Mouse (Mus musculus) forebrain, embryonic 13.5 days (tissue): ENCODE results near the gene Mgrn1. TPM values are rescaled to one million over a fixed set of nuclear protein-coding genes. Genes with fewer than 3 reads are reported as not detected.
A peak's percentile ranks its signal among the peaks of the same experiment; 100 is the strongest.

ENCODE experiments used
- ATAC-seq: fragments of 200-750 bp; cut with Nextera tagmentation; 2 replicates; pipeline ENCODE4 v1.8.0; 2017
- H3K27ac ChIP-seq: fragments of 300-500 bp; sonication (generic); 2 replicates; pipeline ENCODE4 v1.5.1; 2015; ENCODE audit warnings: inconsistent platforms, mild to moderate bottlenecking, moderate library complexity
- H3K27me3 ChIP-seq: fragments of 300-500 bp; sonication (generic); 2 replicates; pipeline ENCODE4 v1.6.1; 2015; ENCODE audit warnings: mild to moderate bottlenecking, inconsistent platforms
- H3K36me3 ChIP-seq: fragments of 300-500 bp; sonication (generic); 2 replicates; pipeline ENCODE4 v1.6.1; 2015; ENCODE audit warnings: mild to moderate bottlenecking, inconsistent platforms; ENCODE audit not compliant: poor library complexity, severe bottlenecking
- H3K4me1 ChIP-seq: fragments of 300-500 bp; sonication (generic); 2 replicates; pipeline ENCODE4 v1.6.1; 2015; ENCODE audit warnings: inconsistent platforms
- H3K4me2 ChIP-seq: fragments of 300-500 bp; sonication (generic); 2 replicates; pipeline ENCODE4 v1.6.1; 2015; ENCODE audit warnings: inconsistent platforms, mild to moderate bottlenecking, moderate library complexity
- H3K4me3 ChIP-seq: fragments of 300-500 bp; sonication (generic); 2 replicates; pipeline ENCODE4 v1.5.1; 2015; ENCODE audit warnings: mild to moderate bottlenecking, inconsistent platforms
- H3K9ac ChIP-seq: fragments of 300-500 bp; sonication (generic); 2 replicates; pipeline ENCODE4 v1.6.1; 2015; ENCODE audit warnings: mild to moderate bottlenecking, inconsistent platforms
- H3K9me3 ChIP-seq: fragments of 300-500 bp; sonication (generic); replicated peaks from 2 replicates; pipeline ENCODE4 v1.6.1; 2016; ENCODE audit warnings: inconsistent platforms
- WGBS: fragments of 180-500 bp; shearing (Covaris S2); methylation state at CpG from one replicate; pipeline ENCODE4 v1.1.7; 2015; 5-methylcytosine and 5-hydroxymethylcytosine counted together
- polyA plus RNA-seq: library from polyadenylated mRNA; unstranded; fragments of >200 nt; fragmentation: Nextera tagmentation; extraction: Ambion mirVana; gene quantifications from 2 replicates; pipeline ENCODE4 v1.2.1, GENCODE M21; 2015

The Mgrn1 gene
- polyA plus RNA-seq, 1 experiment from 2014 or later: 79.0 TPM

DNA sequence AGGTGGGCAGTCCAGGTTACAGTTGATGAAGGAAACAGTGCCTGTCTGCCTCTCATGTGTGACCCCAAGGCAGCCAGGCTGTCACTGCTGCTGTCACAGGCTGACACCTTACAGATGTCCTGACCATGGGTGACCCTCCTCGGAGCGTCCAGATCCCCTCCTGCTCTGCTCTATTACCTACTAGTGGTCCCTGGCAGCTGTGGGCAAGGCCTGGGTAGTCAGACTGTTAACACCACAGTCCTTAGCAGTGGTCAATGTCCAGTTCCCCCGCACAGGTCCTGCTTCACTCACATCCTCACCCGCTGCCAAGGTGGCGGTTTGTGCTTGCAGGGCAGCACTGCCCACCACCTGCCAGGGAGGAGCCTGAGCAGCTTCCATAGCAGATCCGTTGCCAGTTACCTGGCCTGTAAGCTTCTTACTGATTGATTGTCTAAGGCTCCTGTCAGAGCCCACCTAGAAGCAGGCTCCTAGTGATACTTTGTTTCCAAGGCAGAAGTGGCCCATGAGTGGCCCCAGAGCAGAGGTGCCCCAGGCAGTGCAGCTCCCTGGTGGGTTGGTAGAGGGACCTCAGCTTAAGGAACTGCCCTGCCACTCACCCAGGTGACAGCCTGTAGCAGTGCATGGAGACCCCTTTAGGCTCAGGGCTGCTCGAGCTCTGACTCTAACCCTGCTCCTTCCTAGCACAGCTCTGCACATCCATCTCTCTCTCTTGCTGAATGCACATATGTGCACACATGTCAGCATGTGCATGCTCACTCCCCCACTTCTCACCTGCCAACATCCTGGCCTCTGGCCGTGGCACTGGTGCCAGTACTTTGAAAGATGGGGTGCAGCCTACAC, 51.5 kb downstream of the Mgrn1 start:
- H3K27me3 ChIP-seq: no peaks in the 10 kb centered on the region
- H3K4me3 ChIP-seq: no peak overlapping the region
- H3K9me3 ChIP-seq: no peaks in the 10 kb centered on the region
- no peak overlapping the region for H3K27ac ChIP-seq
- ATAC-seq: no peak
- no peak overlapping the region for H3K9ac ChIP-seq
- peaks cover 17% of the 10 kb centered on the region for H3K4me1 ChIP-seq
- H3K4me2 ChIP-seq: no peak overlapping the region
- WGBS: 93% methylated on average over 8 of the region's 8 CpGs
- H3K36me3 ChIP-seq: peaks cover 78% of the 10 kb centered on the region

DNA sequence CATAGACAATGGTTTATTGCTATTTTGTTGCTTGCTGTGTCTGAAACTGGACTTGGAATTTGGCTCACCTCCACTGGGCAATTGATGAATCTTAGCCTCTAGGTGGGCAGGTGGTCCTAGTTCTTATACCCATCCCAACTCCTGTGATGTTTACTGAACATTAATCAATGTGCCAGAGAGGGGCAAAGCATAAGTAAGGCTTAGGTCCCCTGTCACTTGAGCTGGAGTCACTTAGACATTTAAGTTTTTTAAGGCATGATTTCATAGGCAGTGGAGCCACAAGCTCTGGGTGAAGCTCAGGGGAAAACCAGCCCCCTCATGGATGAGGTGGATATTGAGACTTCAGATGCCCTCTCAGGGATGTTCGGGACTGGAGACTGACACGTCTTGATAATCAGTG, 52.4 kb downstream of the Mgrn1 start, which contains the start of gene Nudt16l1:
Nudt16l1 (plus strand) TSS at position 301 of the 400 bp plus-strand sequence.
- Histone ChIP-seq H3K4me1 (peaks cover 17% of the 10 kb centered on the region), H3K9ac (peak within 1 kb of the TSS; percentile 97), H3K27me3 (no peaks in the 10 kb centered on the region), H3K27ac (peak within 1 kb of the TSS; percentile 70), H3K36me3 (peaks cover 78% of the 10 kb centered on the region), H3K4me2 (peak within 1 kb of the TSS; percentile 96), H3K4me3 (peak within 1 kb of the TSS; percentile 94), H3K9me3 (no peaks in the 10 kb centered on the region)
- WGBS: 8% methylated on average over 2 of the region's 2 CpGs
- 0 out of 2 replicates have a peak, but pooled peaks have one; percentile 9 for ATAC-seq

DNA sequence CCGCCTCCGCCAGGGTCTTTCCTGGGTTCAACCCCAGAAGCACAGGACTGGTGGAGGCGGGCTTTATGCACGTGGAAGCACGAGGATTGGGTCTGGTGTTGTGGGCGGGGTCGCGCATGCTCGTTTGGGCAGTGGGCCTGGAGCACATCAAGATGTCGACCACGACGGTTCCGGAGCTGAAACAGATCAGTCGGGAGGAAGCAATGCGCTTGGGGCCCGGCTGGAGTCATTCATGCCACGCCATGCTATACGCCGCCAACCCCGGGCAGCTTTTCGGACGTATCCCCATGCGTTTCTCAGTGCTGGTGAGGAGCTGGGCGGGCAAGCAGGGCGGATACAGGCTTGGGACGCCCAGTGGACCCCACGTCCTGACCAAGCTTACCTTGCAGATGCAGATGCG, 52.9 kb downstream of the Mgrn1 start:
- Histone ChIP-seq H3K36me3 (peaks cover 78% of the 10 kb centered on the region), H3K4me3 (peak overlapping the region; percentile 94), H3K27ac (peak overlapping the region; percentile 70), H3K9ac (peak overlapping the region; percentile 97), H3K27me3 (no peaks in the 10 kb centered on the region), H3K4me1 (peaks cover 17% of the 10 kb centered on the region), H3K4me2 (peak overlapping the region; percentile 96), H3K9me3 (no peaks in the 10 kb centered on the region)
- 0% methylated on average over 28 of the region's 28 CpGs for WGBS
- peak; percentile 98 for ATAC-seq

DNA sequence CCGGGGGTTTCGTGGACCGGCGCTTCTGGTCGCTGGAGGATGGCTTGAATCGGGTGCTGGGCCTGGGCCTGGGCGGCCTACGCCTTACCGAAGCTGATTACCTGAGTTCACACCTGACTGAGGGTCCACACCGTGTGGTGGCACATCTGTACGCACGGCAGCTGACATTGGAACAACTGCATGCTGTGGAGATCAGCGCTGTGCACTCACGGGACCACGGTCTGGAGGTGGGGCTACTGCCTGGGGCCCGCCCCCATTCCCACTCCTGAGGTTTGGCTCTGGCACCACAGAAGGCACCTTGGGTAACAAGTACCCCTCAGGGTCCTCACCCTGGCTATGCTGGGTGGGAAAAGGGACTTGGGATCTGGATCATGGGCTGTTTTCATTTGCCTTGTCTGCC, 53.4 kb downstream of the Mgrn1 start:
- peak overlapping the region; percentile 96 for H3K4me2 ChIP-seq
- H3K36me3 ChIP-seq: peaks cover 78% of the 10 kb centered on the region
- peak; percentile 70 for ATAC-seq
- peak overlapping the region; percentile 70 for H3K27ac ChIP-seq
- peak overlapping the region; percentile 94 for H3K4me3 ChIP-seq
- WGBS: 1% methylated on average over 16 of the region's 16 CpGs
- no peaks in the 10 kb centered on the region for H3K27me3 ChIP-seq
- no peaks in the 10 kb centered on the region for H3K9me3 ChIP-seq
- peaks cover 17% of the 10 kb centered on the region for H3K4me1 ChIP-seq
- H3K9ac ChIP-seq: peak overlapping the region; percentile 97

DNA sequence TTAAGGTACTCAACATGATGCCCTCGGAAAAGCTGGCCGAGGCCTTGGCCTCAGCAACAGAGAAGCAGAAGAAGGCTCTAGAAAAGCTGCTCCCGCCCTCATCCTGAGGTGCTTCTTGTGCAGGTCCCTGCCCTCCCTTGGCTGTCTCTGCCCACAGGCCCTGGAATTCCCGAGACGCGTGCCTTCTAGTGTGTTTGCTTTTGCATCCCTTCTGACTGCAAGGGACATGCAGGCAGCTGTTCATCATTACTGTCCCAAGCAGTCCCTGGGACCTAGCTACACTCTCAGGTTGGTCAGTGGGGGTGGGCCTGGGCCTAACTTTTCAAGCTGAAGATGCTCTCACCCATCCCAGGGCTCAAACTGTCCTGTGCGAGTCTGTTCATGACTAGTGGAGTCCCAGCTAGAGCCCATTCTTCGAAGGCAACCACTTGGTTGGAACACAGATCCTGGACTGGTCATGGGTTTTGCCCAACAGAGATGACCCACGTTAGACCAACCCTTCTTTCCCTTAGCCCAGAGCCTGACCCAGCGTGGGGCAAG, 54.3 kb downstream of the Mgrn1 start:
- Histone ChIP-seq H3K4me3 (peak overlapping the region; percentile 94; the same call in 1 of the 2 replicates), H3K4me1 (peaks cover 17% of the 10 kb centered on the region), H3K9me3 (no peaks in the 10 kb centered on the region), H3K4me2 (peak overlapping the region; percentile 96), H3K27ac (no peak overlapping the region), H3K9ac (peak overlapping the region; percentile 97; the same call in 1 of the 2 replicates), H3K27me3 (no peaks in the 10 kb centered on the region), H3K36me3 (peaks cover 78% of the 10 kb centered on the region)
- ATAC-seq: no peak
- WGBS: 93% methylated on average over 10 of the region's 10 CpGs

DNA sequence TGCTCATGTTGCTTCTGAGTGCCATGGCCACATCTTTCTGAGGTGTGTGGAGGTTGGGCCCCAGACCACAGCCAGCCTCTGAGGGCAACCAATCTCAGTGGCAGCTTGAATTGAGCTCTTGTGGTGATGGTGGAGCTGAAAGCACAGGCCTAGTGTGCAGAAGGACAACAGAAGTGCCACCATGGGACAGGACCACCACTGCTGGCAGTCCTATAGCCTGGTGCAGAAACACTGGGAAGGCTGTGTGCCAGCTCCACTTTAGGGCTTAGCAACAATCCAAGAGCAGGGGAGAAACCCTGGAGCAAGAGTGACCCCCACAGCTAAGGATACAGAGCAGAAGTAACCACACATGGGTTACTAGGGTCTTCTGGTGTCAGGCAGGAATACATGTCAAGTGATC, 55.0 kb downstream of the Mgrn1 start:
- no peaks in the 10 kb centered on the region for H3K27me3 ChIP-seq
- ATAC-seq: no peak
- H3K27ac ChIP-seq: no peak overlapping the region
- H3K4me2 ChIP-seq: no peak overlapping the region
- H3K36me3 ChIP-seq: peaks cover 77% of the 10 kb centered on the region
- H3K9me3 ChIP-seq: no peaks in the 10 kb centered on the region
- no peak overlapping the region for H3K9ac ChIP-seq
- peaks cover 17% of the 10 kb centered on the region for H3K4me1 ChIP-seq
- H3K4me3 ChIP-seq: no peak overlapping the region

DNA sequence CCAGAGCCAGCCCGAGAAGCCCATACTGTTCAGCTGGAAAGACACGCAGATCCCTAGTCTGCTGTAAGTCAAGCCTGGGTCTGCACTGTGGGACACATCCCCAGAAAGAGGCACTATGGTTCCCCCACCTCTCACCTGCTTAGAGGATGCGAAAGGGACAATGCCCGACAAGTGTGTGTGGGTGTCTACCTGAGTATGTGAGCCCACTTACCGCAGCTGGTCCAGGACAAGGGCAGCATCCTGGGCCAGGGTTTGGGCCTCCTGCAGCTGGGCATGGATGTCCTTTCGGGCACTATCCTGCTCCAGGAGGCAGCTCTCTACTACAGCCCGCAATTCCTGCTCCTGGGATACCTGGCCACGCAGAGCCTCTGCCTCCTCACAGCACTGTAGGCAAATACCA, 56.8 kb downstream of the Mgrn1 start:
- H3K4me1 ChIP-seq: peaks cover 17% of the 10 kb centered on the region
- no peaks in the 10 kb centered on the region for H3K27me3 ChIP-seq
- no peak overlapping the region for H3K27ac ChIP-seq
- no peaks in the 10 kb centered on the region for H3K9me3 ChIP-seq
- WGBS: 95% methylated on average over 8 of the region's 8 CpGs
- peaks cover 77% of the 10 kb centered on the region for H3K36me3 ChIP-seq
- H3K9ac ChIP-seq: no peak overlapping the region
- no peak overlapping the region for H3K4me3 ChIP-seq
- ATAC-seq: no peak
- H3K4me2 ChIP-seq: no peak overlapping the region

DNA sequence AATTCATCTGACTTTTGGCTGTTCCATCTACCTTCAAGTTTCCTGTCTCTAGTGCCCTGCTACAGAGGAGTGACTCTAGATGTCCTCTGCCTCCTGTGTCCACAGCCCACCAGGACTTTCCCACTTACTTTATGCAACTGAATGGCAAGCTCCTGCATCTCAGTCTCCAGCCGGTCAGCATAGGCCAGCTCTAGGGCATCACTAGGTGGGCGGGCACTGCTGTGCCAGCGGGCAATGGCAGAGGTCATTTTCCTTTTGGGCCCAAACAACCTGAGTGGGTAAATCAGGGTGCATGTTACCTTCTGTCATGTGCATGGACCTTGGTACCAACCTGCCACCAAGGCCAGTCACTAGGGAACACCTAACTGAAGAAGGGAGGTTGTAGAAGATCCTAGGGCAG, 57.4 kb downstream of the Mgrn1 start:
- H3K9ac ChIP-seq: no peak overlapping the region
- 94% methylated on average over 3 of the region's 3 CpGs for WGBS
- no peak overlapping the region for H3K4me2 ChIP-seq
- ATAC-seq: no peak
- no peak overlapping the region for H3K27ac ChIP-seq
- no peaks in the 10 kb centered on the region for H3K27me3 ChIP-seq
- H3K4me3 ChIP-seq: no peak overlapping the region
- no peaks in the 10 kb centered on the region for H3K9me3 ChIP-seq
- peaks cover 81% of the 10 kb centered on the region for H3K36me3 ChIP-seq
- peaks cover 14% of the 10 kb centered on the region for H3K4me1 ChIP-seq

DNA sequence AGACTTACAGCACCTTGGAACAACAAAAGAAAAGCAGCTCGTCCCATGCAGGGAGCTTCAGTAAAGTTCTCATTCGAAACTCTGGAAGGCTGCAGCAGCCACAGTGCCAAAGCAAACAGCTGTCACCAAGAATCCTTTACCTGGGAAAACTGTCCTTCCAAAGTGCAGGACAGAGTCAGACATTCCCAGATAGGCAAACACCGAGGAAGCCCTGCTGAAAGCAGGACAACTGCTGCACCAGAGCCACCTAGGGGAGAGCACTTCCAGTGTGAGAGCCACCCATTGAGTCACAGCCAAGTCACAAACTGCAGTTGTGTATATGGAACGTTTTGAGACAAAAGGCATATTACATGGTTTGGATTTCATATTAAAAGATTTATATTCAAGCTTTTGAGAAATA, 59.4 kb downstream of the Mgrn1 start:
- H3K27ac ChIP-seq: no peak overlapping the region
- peaks cover 90% of the 10 kb centered on the region for H3K36me3 ChIP-seq
- no peak overlapping the region for H3K9ac ChIP-seq
- H3K27me3 ChIP-seq: no peaks in the 10 kb centered on the region
- H3K9me3 ChIP-seq: no peaks in the 10 kb centered on the region
- H3K4me2 ChIP-seq: no peak overlapping the region
- no peak overlapping the region for H3K4me3 ChIP-seq
- 83% methylated on average over 4 of the region's 4 CpGs for WGBS
- ATAC-seq: no peak
- peaks cover 1% of the 10 kb centered on the region; the same call in 1 of the 2 replicates for H3K4me1 ChIP-seq

DNA sequence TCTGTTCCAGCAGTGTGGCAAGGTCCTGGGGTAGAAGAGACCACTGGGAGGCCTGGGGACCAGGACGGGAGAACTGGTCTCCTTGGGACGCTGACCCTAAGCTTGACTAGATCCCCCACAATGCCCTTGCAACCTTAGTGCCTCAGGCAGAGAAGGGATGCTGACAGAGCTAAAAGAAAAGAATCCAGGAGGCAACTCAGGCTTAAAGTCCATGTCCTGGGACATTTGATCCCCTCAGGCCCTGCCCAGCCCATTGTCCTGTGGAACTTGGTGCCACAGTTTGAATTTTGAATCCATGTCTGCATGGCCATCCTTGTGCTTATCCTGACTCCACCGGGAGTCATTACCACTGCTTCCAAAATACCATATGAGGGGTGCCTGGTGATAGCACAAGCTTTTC, 60.1 kb downstream of the Mgrn1 start:
- no peaks in the 10 kb centered on the region for H3K4me1 ChIP-seq
- no peak overlapping the region for H3K27ac ChIP-seq
- no peak for ATAC-seq
- peaks cover 89% of the 10 kb centered on the region for H3K36me3 ChIP-seq
- no peak overlapping the region for H3K9ac ChIP-seq
- WGBS: 88% methylated on average over 3 of the region's 3 CpGs
- H3K9me3 ChIP-seq: no peaks in the 10 kb centered on the region
- H3K27me3 ChIP-seq: no peaks in the 10 kb centered on the region
- H3K4me2 ChIP-seq: no peak overlapping the region
- no peak overlapping the region for H3K4me3 ChIP-seq

DNA sequence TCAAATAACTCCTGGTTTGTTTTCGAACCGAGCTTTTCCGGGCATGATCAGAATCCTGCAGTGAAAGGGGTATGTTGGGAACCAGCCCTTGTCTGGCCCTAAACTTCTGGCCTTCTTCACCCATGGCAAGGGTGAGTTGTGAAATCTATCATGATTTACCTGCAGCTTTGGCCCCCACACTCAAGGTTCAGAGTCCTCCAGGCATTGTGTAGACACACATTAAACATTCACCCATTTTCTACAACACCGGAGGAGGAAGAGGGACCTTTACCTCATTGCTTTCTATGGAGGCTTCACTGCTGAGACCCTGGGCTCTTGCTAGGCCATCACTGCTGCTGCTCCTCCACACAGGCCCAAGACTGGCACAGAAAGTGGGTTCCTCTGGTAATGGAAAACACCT, 61.3 kb downstream of the Mgrn1 start:
- Histone ChIP-seq H3K4me2 (no peak overlapping the region), H3K36me3 (peaks cover 89% of the 10 kb centered on the region), H3K27ac (no peak overlapping the region), H3K4me1 (no peaks in the 10 kb centered on the region), H3K27me3 (no peaks in the 10 kb centered on the region), H3K9me3 (no peaks in the 10 kb centered on the region), H3K9ac (no peak overlapping the region), H3K4me3 (no peak overlapping the region)
- WGBS: 95% methylated on average over 4 of the region's 4 CpGs
- no peak for ATAC-seq

DNA sequence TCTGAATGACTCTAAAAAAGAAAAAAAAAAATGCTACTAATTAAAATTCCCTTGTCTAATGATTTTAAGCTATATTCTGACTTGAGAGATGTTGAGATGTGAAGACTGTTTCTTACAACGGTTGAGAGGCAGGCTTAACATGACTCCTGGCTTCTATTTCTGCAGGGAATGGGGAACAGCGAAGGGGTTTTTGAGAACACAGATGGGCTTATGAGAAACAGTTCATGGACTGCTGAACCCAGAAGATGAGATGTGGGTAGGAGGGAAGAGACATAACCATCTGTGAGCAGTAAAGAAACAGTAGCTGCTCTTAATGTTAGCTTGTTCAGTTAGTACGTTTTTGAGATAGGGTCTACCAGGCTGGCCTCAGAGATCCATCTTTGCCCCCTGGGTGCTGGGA, 70.6 kb downstream of the Mgrn1 start:
- 88% methylated on average over 3 of the region's 3 CpGs for WGBS

More for the DNA sequence above, 70.6 kb downstream of the Mgrn1 start:
- Histone ChIP-seq H3K36me3 (peaks cover 81% of the 10 kb centered on the region), H3K9ac (no peak overlapping the region), H3K4me3 (no peak overlapping the region), H3K27me3 (no peaks in the 10 kb centered on the region), H3K4me2 (no peak overlapping the region), H3K27ac (no peak overlapping the region), H3K9me3 (no peaks in the 10 kb centered on the region), H3K4me1 (no peaks in the 10 kb centered on the region)
- ATAC-seq: no peak
